Mouse (Mus musculus) forebrain, embryonic 14.5 days (tissue): ENCODE results near the gene Fgfr2. TPM values are rescaled to one million over a fixed set of nuclear protein-coding genes. Genes with fewer than 3 reads are reported as not detected.
A peak's percentile ranks its signal among the peaks of the same experiment; 100 is the strongest.

ENCODE experiments used
- ATAC-seq: fragments of 200-750 bp; cut with Nextera tagmentation; 2 replicates; pipeline ENCODE4 v1.8.0; 2017; ENCODE audit warnings: mild to moderate bottlenecking, moderate library complexity
- DNase-seq: peaks from one replicate; pipeline ENCODE4 v3.0.0-alpha.2; 2015; ENCODE audit warnings: low spot score
- H3K27ac ChIP-seq: fragments of 300-500 bp; sonication (generic); 2 replicates; pipeline ENCODE4 v1.5.1; 2014; ENCODE audit warnings: low read depth, mild to moderate bottlenecking, control low read depth, low read length, moderate library complexity
- H3K27me3 ChIP-seq: fragments of 300-500 bp; sonication (generic); replicated peaks from 2 replicates; pipeline ENCODE4 v1.6.1; 2014; ENCODE audit warnings: low read length, control low read depth, mixed read lengths; ENCODE audit not compliant: control insufficient read depth, insufficient read depth
- H3K36me3 ChIP-seq: fragments of 300-500 bp; sonication (generic); 2 replicates; pipeline ENCODE4 v1.6.1; 2014; ENCODE audit warnings: low read length, control low read depth; ENCODE audit not compliant: control insufficient read depth, insufficient read depth
- H3K4me1 ChIP-seq: fragments of 300-500 bp; sonication (generic); 2 replicates; pipeline ENCODE4 v1.6.1; 2014; ENCODE audit warnings: antibody characterized with exemption, low read length, control low read depth; ENCODE audit not compliant: control insufficient read depth, insufficient read depth
- H3K4me2 ChIP-seq: fragments of 300-500 bp; sonication (generic); 2 replicates; pipeline ENCODE4 v1.6.1; 2014; ENCODE audit warnings: mild to moderate bottlenecking, control low read depth, low read length
- H3K4me3 ChIP-seq: fragments of 300-500 bp; sonication (generic); 2 replicates; pipeline ENCODE4 v1.5.1; 2014; ENCODE audit warnings: low read depth, low read length, control low read depth
- H3K9ac ChIP-seq: fragments of 300-500 bp; sonication (generic); 2 replicates; pipeline ENCODE4 v1.6.1; 2014; ENCODE audit warnings: mild to moderate bottlenecking, low read length, control low read depth, moderate library complexity
- H3K9me3 ChIP-seq: fragments of 300-500 bp; sonication (generic); replicated peaks from 2 replicates; pipeline ENCODE4 v1.6.1; 2016; ENCODE audit warnings: low read length, control low read depth, mixed read lengths; ENCODE audit not compliant: control insufficient read depth
- WGBS: fragments of 180-500 bp; shearing (Covaris S2); extraction: QIAGEN DNeasy Blood & Tissue Kit; methylation state at CpG from one replicate; pipeline ENCODE4 v1.1.7; 2014; 5-methylcytosine and 5-hydroxymethylcytosine counted together
- polyA plus RNA-seq: library from polyadenylated mRNA; unstranded; fragments of >200 nt; fragmentation: Nextera tagmentation; extraction: Ambion mirVana; gene quantifications from 2 replicates; pipeline ENCODE4 v1.2.1, GENCODE M21; 2014

The Fgfr2 gene
- polyA plus RNA-seq, 1 experiment from 2014 or later = 35.9 TPM

- Histone ChIP-seq H3K27ac (no peak overlapping the region), H3K27me3 (no peaks in the 10 kb centered on the region), H3K4me3 (no peak overlapping the region), H3K9ac (no peak overlapping the region), H3K36me3 (no peaks in the 10 kb centered on the region), H3K4me2 (no peak overlapping the region), H3K4me1 (no peaks in the 10 kb centered on the region), H3K9me3 (no peaks in the 10 kb centered on the region)
- WGBS = 73% methylated on average over 10 of the region's 10 CpGs
- DNase-seq = peak; percentile 12
- ATAC-seq = no peak
Observed at GRCm38 (mm10) chr7:130819624-130820023, 2303.5 kb downstream of the Fgfr2 start.

- no peaks in the 10 kb centered on the region for H3K27me3 ChIP-seq
- ATAC-seq (no peak), DNase-seq (no peak)
- no peaks in the 10 kb centered on the region for H3K9me3 ChIP-seq
- WGBS = 89% methylated on average over 5 of the region's 5 CpGs
- H3K4me3 ChIP-seq = no peak overlapping the region
- H3K36me3 ChIP-seq = no peaks in the 10 kb centered on the region
- H3K4me1 ChIP-seq = no peaks in the 10 kb centered on the region
- no peak overlapping the region for H3K9ac ChIP-seq
- H3K4me2 ChIP-seq = no peak overlapping the region
- H3K27ac ChIP-seq = no peak overlapping the region
Observed at GRCm38 (mm10) chr7:130818813-130819212, 2304.3 kb downstream of the Fgfr2 start.

- ATAC-seq = no peak
- DNase-seq = no peak
- Histone ChIP-seq H3K9me3 (no peaks in the 10 kb centered on the region), H3K27ac (no peak overlapping the region), H3K9ac (no peak overlapping the region), H3K36me3 (no peaks in the 10 kb centered on the region), H3K27me3 (no peaks in the 10 kb centered on the region), H3K4me2 (no peak overlapping the region), H3K4me1 (no peaks in the 10 kb centered on the region), H3K4me3 (no peak overlapping the region)
- WGBS = 90% methylated on average over 7 of the region's 7 CpGs
Observed at GRCm38 (mm10) chr7:130816243-130816642, 2306.9 kb downstream of the Fgfr2 start.

- no peak for ATAC-seq
- no peak overlapping the region for H3K27ac ChIP-seq
- no peak for DNase-seq
- H3K9me3 ChIP-seq = no peaks in the 10 kb centered on the region
- 94% methylated on average over 10 of the region's 10 CpGs for WGBS
- no peaks in the 10 kb centered on the region for H3K27me3 ChIP-seq
- no peaks in the 10 kb centered on the region for H3K36me3 ChIP-seq
- no peaks in the 10 kb centered on the region for H3K4me1 ChIP-seq
- H3K9ac ChIP-seq = no peak overlapping the region
- H3K4me2 ChIP-seq = no peak overlapping the region
- no peak overlapping the region for H3K4me3 ChIP-seq
Observed at GRCm38 (mm10) chr7:130815601-130816000, 2307.5 kb downstream of the Fgfr2 start.

GRCm38 (mm10) chr7:130812407-130812806 is 2310.7 kb downstream of the Fgfr2 start:
- DNase-seq (no peak), ATAC-seq (no peak)
- no peaks in the 10 kb centered on the region for H3K9me3 ChIP-seq
- no peak overlapping the region for H3K9ac ChIP-seq
- no peaks in the 10 kb centered on the region for H3K27me3 ChIP-seq
- no peaks in the 10 kb centered on the region for H3K4me1 ChIP-seq
- no peak overlapping the region for H3K4me3 ChIP-seq
- no peaks in the 10 kb centered on the region for H3K36me3 ChIP-seq
- WGBS = 35% methylated on average over 16 of the region's 16 CpGs
- H3K27ac ChIP-seq = no peak overlapping the region
- no peak overlapping the region for H3K4me2 ChIP-seq

GRCm38 (mm10) chr7:130810238-130810637 is 2312.9 kb downstream of the Fgfr2 start:
- H3K4me3 ChIP-seq = no peak overlapping the region
- no peaks in the 10 kb centered on the region for H3K36me3 ChIP-seq
- H3K4me2 ChIP-seq = no peak overlapping the region
- ATAC-seq = no peak
- H3K27me3 ChIP-seq = no peaks in the 10 kb centered on the region
- no peak overlapping the region for H3K9ac ChIP-seq
- DNase-seq = no peak
- WGBS = 83% methylated on average over 4 of the region's 4 CpGs
- H3K9me3 ChIP-seq = no peaks in the 10 kb centered on the region
- H3K4me1 ChIP-seq = no peaks in the 10 kb centered on the region
- H3K27ac ChIP-seq = no peak overlapping the region

GRCm38 (mm10) chr7:130808694-130809093 is 2314.5 kb downstream of the Fgfr2 start:
- Histone ChIP-seq H3K9ac (no peak overlapping the region), H3K4me1 (no peaks in the 10 kb centered on the region), H3K4me2 (no peak overlapping the region), H3K9me3 (no peaks in the 10 kb centered on the region), H3K27ac (no peak overlapping the region), H3K36me3 (no peaks in the 10 kb centered on the region), H3K27me3 (no peaks in the 10 kb centered on the region), H3K4me3 (no peak overlapping the region)
- DNase-seq (no peak), ATAC-seq (no peak)
- 88% methylated on average over 6 of the region's 6 CpGs for WGBS

- Histone ChIP-seq H3K4me1 (no peaks in the 10 kb centered on the region), H3K9me3 (no peaks in the 10 kb centered on the region), H3K27me3 (no peaks in the 10 kb centered on the region), H3K4me2 (no peak overlapping the region), H3K27ac (no peak overlapping the region), H3K36me3 (no peaks in the 10 kb centered on the region), H3K4me3 (no peak overlapping the region), H3K9ac (no peak overlapping the region)
- DNase-seq (no peak), ATAC-seq (no peak)
- 81% methylated on average over 8 of the region's 8 CpGs for WGBS
Observed at GRCm38 (mm10) chr7:130807749-130808148, 2315.4 kb downstream of the Fgfr2 start.

GRCm38 (mm10) chr7:130804991-130805390 is 2318.2 kb downstream of the Fgfr2 start:
- ATAC-seq (no peak), DNase-seq (no peak)
- Histone ChIP-seq H3K4me1 (no peaks in the 10 kb centered on the region), H3K36me3 (no peaks in the 10 kb centered on the region), H3K27ac (no peak overlapping the region), H3K9me3 (no peaks in the 10 kb centered on the region), H3K4me2 (no peak overlapping the region), H3K27me3 (no peaks in the 10 kb centered on the region), H3K4me3 (no peak overlapping the region), H3K9ac (no peak overlapping the region)
- WGBS = 90% methylated on average over 5 of the region's 5 CpGs
